Mouse (Mus musculus): Measurements from ENCODE around the gene Nelfe. TPM values are rescaled to one million over a fixed set of nuclear protein-coding genes. Genes with fewer than 3 reads are reported as not detected.
"Not testable (repeated sequence)": the region's sequence is repeated elsewhere in the genome, so short reads cannot be mapped to it uniquely, and the experiment has no call there.

Gene Nelfe
- 10 to 100 TPM; 40.1 to 65.0 (median 47.0) TPM for polyA plus RNA-seq (2017; shearing (Covaris generic))

DNA sequence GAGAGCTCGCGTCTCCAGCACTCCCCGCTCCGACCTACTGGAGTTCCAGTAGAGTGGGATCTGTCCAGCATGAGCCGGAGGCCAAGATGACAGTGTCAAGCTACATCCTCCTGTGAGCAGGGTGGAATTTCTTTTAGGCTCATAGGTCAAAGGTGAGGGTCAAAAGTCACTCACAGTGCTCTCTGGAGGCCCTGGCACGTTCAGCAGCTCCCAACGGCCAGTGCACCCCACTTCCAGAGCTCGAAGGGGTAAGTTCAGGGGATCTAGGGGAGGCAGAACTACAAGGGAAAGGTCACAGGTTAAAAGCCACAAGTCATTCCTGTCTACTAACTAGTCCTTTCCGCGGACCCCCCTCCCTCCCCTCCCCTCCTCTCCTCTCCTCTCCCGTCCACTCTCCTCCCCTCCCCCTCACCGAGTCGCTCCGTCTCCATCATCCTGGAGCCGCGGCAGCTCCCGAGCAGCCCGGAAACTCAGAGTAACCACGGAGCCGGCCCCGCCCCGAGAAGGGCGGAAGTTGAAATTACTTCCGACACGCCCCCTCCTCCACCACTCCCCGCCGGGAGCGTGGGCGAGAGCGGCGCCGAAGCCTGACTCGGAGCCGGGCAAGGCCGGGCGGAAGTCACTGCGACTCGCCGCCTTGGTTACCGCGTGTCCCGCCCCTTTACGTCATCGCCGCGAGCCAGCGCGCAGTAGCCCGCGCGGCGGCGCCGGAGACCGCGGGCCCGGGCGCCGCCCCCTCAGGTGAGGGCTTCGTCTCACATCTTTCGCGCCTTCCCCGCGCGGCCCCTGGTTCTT, at the start of gene Nelfe, which contains the start of gene Skiv2l:
Nelfe (plus strand) TSS at position 670 of the 795 bp plus-strand sequence.
Skiv2l (minus strand) TSS at position 489 of the 795 bp plus-strand sequence.
- peak; percentile 98 for ATAC-seq

DNA sequence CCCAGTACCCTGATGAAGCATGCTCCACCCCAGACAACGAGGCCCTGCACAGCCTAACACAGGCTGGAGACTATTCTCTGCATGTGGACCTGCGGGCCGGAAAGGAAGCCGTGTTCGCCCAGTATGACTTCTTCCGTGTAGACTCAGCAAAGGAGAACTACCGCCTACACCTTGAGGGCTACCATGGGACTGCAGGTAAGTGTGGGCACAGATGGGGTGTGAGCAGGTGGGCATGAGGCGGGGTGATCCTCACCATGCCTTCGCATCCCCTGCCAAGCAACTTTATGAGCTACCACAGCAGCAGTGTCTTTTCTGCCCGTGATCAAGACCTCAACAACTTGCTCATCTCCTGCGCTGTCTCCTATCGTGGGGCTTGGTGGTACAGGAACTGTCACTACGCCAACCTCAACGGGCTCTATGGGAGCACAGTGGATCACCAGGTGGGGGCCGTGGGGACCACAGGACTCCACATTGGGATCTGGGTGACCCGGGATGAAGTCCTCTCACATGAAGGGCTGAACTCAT, 49.3 kb upstream of the Nelfe start:
- not testable (repeated sequence) for ATAC-seq

- not testable (repeated sequence) for ATAC-seq
Measured at GRCm38 (mm10) chr17:34802756-34803155, 47.4 kb upstream of the Nelfe start.

DNA sequence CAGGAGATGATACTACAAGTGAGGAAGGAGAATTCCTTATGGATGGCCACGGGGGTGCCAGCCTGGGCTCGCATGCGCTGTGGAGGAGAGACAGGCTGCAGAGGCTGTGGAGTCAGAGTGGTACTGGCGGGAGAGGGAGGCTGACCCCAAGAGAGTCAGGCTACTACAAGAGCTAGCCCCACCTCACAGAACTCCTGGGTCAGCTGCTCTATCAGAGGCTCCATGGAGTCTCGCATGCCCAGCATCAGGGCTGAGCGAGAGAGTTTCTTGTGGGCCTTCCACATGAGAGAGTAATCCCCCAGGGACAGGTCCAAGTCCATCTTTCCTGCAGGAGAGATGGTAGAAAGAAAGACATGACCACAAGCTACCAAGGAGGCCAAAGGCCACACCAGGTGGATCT, 46.8 kb upstream of the Nelfe start:
- not testable (repeated sequence) for ATAC-seq

- ATAC-seq = not testable (repeated sequence)
Measured at GRCm38 (mm10) chr17:34804301-34804700, 45.9 kb upstream of the Nelfe start, which contains the start of gene Cyp21a1. Gene Cyp21a1 (minus strand): TSS chr17:34804561.

GRCm38 (mm10) chr17:34804871-34805562, 45.2 kb upstream of the Nelfe start:
- no peak for ATAC-seq

DNA sequence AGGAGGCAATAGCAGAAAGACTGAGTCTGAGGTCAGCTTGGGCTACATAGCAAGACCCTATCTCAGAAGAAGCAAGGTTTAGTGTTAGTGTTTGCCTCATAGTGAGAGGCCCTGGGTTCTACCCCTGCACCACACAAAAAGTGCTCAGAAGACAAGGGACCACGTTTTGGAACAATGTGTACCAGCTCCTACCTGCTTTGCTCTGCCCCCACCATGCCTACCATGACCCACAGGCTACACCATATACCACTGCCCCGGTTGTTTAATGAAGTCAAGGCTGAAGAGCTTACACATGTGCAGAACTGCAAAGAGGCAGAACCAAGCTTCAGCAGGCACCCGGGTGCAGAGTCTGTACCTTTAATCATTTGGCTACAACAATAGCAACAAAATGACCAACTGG, 43.0 kb upstream of the Nelfe start:
- ATAC-seq = no peak

GRCm38 (mm10) chr17:34808599-34809205, 41.5 kb upstream of the Nelfe start:
- no peak for ATAC-seq

DNA sequence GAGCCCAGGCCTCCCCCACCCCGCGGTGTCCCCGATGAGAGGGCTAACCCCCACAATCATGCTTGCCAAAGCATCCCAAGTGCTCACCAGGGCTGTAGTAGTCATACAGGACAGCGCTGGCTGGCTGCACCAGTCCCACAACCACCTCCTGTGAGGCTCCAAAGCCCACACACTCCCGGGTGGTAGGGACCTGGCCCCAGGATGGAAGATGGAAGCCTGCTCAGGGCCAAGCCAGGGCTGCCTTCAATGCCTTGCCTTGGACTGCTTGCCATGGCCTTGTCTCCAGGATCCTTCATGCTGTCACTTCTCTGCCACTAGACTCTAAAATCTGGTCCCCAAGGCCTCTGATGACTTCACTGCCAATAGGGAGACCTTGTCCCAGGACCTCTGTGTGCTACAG, 39.8 kb upstream of the Nelfe start:
- not testable (repeated sequence) for ATAC-seq

- ATAC-seq = not testable (repeated sequence)
Measured at GRCm38 (mm10) chr17:34810811-34811210, 39.4 kb upstream of the Nelfe start.

- no peak for ATAC-seq
Measured at GRCm38 (mm10) chr17:34811275-34811674, 38.9 kb upstream of the Nelfe start.

- ATAC-seq = not testable (repeated sequence)
Measured at GRCm38 (mm10) chr17:34813747-34814146, 36.4 kb upstream of the Nelfe start.

- ATAC-seq = no peak
Measured at GRCm38 (mm10) chr17:34814818-34815370, 35.3 kb upstream of the Nelfe start.

DNA sequence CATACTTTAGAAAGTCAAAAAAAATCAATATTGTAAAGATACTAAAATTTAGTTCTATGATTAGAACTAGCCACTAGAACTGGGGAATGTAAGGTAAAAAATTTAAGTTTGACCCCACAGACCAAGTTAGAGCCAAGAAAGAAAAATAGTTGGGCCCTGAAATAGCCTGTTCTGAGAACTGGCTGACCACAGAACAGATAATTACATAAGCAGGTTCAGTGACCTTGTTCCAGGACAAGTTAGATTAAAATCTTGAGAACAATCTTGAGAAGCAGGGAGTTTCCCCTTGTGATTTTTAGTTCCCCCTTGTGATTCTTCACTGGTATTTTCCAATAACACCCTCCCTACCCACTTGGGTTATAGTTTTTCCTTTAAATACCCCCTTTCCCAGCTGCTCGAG, 19.4 kb upstream of the Nelfe start:
- ATAC-seq = not testable (repeated sequence)

DNA sequence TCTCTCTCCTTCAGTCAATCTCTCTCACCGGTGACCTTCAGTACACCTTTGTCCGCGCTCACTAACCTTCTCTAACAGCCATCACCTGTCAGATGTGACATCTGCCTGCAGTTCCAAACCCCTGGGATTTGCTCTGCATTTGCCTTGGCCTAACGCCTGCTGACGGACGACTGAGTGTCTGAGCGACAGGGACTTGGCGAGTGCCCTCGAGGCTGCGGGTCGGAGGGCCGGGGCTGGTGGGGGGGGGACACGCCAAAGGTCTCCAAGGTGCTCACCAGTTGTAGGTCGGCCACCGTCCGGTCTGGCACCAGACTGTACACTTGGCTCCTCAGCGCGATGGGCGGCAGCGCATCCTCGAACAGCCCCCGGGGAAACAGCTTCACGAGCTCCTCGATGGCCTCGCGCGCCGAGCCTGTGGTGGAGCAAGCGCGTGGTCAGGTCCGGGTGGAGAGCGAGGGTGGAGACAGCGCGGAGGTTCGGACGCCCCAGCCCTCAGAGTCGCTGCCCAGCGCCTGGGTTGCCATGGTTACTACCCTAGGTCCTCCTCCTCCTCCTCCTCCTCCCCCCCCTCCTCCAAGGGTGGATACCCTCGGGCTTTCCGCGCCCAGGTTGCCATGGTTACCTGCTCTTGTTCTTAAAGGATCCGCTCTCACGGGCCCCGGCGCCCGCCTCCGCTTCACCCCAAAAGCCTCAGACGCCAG, 13.9 kb upstream of the Nelfe start:
- ATAC-seq = peak; percentile 34

DNA sequence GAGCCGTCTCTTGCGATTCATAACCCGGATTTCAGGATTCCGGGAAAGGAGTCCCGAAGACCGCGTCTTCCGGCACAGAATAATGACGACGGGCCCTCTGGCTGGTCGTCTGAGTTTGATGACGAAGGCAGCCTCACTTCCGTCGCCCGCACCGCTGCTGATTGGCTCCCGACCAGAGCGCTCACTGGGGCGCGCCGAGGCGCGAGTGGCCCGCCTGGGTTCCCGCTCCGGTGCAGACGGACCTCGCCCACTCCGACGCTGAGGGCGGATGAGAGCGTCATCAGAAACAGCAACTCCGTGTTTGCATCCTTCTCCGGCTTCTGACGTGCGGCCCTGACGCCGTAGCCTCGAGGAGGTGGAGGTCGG, 13.4 kb upstream of the Nelfe start, which contains the start of the genes Stk19 and Dxo:
Stk19 (minus strand) TSS at position 90 of the 366 bp plus-strand sequence.
Dxo (plus strand) TSS at position 164 of the 366 bp plus-strand sequence.
- peak; percentile 92 for ATAC-seq

DNA sequence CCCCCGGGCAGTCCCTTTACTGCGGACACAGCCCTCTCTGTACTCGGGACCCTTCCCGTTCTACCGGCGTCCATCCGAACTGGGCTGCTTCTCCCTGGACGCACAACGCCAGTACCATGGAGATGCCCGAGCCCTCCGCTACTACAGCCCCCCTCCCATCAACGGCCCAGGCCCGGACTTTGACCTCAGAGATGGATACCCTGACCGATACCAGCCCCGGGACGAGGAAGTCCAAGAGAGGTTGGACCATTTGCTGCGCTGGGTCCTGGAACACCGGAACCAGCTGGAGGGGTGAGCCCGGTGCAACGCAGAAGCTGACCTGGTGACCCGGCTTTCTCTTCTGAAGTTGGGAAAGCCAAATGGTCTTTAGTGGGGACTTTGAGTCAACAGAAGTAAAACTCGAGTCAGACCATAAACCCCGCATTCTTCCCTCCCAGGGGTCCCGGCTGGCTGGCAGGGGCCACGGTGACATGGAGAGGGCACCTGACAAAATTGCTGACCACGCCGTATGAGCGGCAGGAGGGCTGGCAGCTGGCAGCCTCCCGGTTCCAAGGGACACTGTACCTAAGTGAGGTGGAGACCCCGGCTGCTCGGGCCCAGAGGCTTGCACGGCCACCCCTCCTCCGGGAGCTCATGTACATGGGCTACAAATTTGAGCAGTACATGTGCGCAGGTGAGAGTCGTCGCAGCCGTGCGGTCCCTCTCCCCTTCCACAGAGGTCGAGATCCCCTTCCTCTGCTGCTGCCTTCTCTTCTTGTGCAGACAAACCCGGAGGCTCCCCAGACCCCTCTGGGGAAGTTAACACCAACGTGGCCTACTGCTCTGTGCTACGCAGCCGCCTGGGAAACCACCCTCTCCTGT, 12.5 kb upstream of the Nelfe start:
- ATAC-seq = peak; percentile 4

DNA sequence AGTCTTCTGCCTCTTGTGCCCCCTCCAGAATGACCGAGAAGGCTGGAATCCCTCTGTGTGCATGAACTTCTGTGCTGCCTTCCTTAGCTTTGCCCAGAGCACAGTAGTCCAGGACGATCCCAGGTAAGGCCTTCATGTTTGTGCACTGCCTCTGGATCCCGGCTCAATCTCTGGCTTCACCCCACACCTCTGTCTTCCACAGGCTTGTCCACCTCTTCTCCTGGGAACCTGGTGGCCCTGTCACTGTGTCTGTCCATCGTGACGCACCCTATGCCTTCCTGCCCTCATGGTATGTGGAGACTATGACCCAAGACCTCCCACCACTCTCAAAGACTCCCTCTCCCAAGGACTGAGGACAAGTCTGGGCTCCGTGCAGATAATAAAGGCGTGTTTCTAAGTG, 11.4 kb upstream of the Nelfe start:
- ATAC-seq = no peak

GRCm38 (mm10) chr17:34840736-34841307, 9.4 kb upstream of the Nelfe start:
- ATAC-seq = no peak

GRCm38 (mm10) chr17:34844884-34845283, 5.3 kb upstream of the Nelfe start:
- ATAC-seq = no peak

Data from inflammation-experienced regulatory T-cells, adult 6 months (primary cell).